Mouse (Mus musculus) thymus, adult 2 months (tissue): ENCODE measurements at regions not wholly inside any gene's neighbourhood (a gene's known extent, or its start where the extent isn't known, plus 50 kb on each side); places are given as distances from the start of the nearest gene placed in this dataset.

ENCODE experiments used
- DNase-seq: peaks from one replicate; pipeline ENCODE4 v3.0.0; 2021
- H3K27ac ChIP-seq: fragments of 200-500 bp; 2 replicates; pipeline ENCODE4 v1.5.1; 2012; ENCODE audit warnings: low read length, control low read depth; ENCODE audit not compliant: control insufficient read depth, insufficient read depth
- H3K27me3 ChIP-seq: fragments of 200-500 bp; 2 replicates; pipeline ENCODE4 v1.6.1; 2012; ENCODE audit warnings: mild to moderate bottlenecking, low read length, moderate library complexity, mixed read lengths; ENCODE audit not compliant: control insufficient read depth, insufficient read depth
- H3K36me3 ChIP-seq: fragments of 200-500 bp; 2 replicates; pipeline ENCODE4 v1.6.1; 2012; ENCODE audit warnings: mild to moderate bottlenecking, low read length, moderate library complexity; ENCODE audit not compliant: control insufficient read depth, insufficient read depth
- H3K4me1 ChIP-seq: fragments of 200-500 bp; replicated peaks from 2 replicates; pipeline ENCODE4 v1.6.1; 2012; ENCODE audit warnings: low read length; ENCODE audit not compliant: control insufficient read depth, insufficient read depth
- H3K4me3 ChIP-seq: fragments of 200-500 bp; 2 replicates; pipeline ENCODE4 v1.5.1; 2012; ENCODE audit warnings: mild to moderate bottlenecking, low read length, control low read depth, moderate library complexity; ENCODE audit not compliant: control insufficient read depth, insufficient read depth
- CTCF ChIP-seq: fragments of 200-500 bp; IDR thresholded peaks from 2 replicates; pipeline ENCODE4 v1.5.1; 2012; ENCODE audit warnings: mild to moderate bottlenecking, control low read depth, low read length, moderate library complexity, borderline replicate concordance; ENCODE audit not compliant: control insufficient read depth, poor library complexity, insufficient read depth; ENCODE audit errors: extremely low read depth
- POLR2A ChIP-seq: fragments of 200-500 bp; IDR thresholded peaks from 2 replicates; pipeline ENCODE4 v1.6.1; 2012; ENCODE audit warnings: mild to moderate bottlenecking, low read length, control low read depth, moderate library complexity; ENCODE audit not compliant: control insufficient read depth, poor library complexity, insufficient read depth; ENCODE audit errors: extremely low read depth
- WGBS: fragments of 180-500 bp; shearing (Covaris S2); methylation state at CpG from one replicate; pipeline ENCODE4 v1.1.7; 2018; 5-methylcytosine and 5-hydroxymethylcytosine counted together

GRCm38 (mm10) chr13:54316907-54317306 lies 54.2 kb upstream of the Cplx2 start:
- TF ChIP-seq CTCF (no peak), POLR2A (no peak)
- no peak overlapping the region for H3K27ac ChIP-seq
- H3K27me3 ChIP-seq, result no peaks in the 10 kb centered on the region
- DNase-seq, result no peak
- 91% methylated on average over 6 of the region's 6 CpGs for WGBS
- H3K4me1 ChIP-seq, result no peaks in the 10 kb centered on the region
- no peaks in the 10 kb centered on the region for H3K36me3 ChIP-seq
- no peak overlapping the region for H3K4me3 ChIP-seq

DNA sequence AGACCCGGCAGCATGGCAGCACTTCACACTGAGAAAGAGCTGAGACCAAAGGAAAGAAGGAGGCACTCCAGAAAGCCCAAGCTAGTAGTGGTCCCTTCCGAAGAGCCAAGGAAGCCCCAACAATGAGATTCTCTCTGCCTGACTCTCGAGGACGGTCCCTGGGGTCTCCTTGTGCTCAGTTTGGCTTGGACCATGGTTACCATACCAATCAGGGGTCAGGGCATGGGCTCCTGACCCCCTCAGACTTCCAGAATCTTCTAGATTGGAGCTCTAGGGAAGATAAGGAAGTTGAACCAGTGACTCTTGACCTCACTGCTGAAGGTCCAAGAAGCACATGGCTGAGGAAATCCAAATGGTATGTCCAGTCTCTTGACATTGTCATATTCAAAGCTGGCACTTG lies 53.0 kb upstream of the Cplx2 start:
- H3K27ac ChIP-seq, result no peak overlapping the region
- no peaks in the 10 kb centered on the region for H3K4me1 ChIP-seq
- TF ChIP-seq CTCF, result no peak
- no peak for TF ChIP-seq POLR2A
- no peak for DNase-seq
- H3K4me3 ChIP-seq, result no peak overlapping the region
- WGBS, result 89% methylated on average over 4 of the region's 4 CpGs
- H3K27me3 ChIP-seq, result no peaks in the 10 kb centered on the region
- H3K36me3 ChIP-seq, result no peaks in the 10 kb centered on the region

- no peak overlapping the region for H3K27ac ChIP-seq
Observed at GRCm38 (mm10) chr13:54318601-54319000, 52.5 kb upstream of the Cplx2 start.

DNA sequence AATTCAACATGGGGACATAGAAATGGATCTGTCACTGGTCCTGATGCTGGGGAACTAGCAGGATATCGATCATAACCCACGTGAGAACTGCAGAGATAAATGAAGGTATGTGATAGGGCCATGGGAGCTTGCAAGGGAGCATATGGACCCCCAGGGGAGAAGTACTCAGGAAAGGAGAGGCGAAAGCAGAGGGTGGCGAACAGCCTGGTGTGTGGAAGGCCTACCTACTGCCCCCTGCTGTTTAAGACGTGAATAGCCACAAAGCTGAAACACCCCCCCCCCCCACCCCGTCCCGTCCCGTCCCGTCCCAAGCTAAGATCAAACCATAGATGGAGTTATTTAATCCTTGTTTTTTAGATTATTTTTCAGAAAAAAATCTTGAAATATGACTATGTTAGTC lies 50.9 kb upstream of the Cplx2 start:
- Histone ChIP-seq H3K4me1 (no peaks in the 10 kb centered on the region), H3K36me3 (no peaks in the 10 kb centered on the region), H3K27me3 (no peaks in the 10 kb centered on the region), H3K4me3 (no peak overlapping the region), H3K27ac (no peak overlapping the region)
- WGBS, result 52% methylated on average over 9 of the region's 9 CpGs
- DNase-seq, result no peak
- TF ChIP-seq CTCF (no peak), POLR2A (no peak)

More at GRCm38 (mm10) chr13:54318601-54319000, 52.5 kb upstream of the Cplx2 start:
- Histone ChIP-seq H3K27me3 (no peaks in the 10 kb centered on the region), H3K4me3 (no peak overlapping the region), H3K36me3 (no peaks in the 10 kb centered on the region), H3K4me1 (no peaks in the 10 kb centered on the region)
- WGBS, result 96% methylated on average over 5 of the region's 5 CpGs
- no peak for TF ChIP-seq POLR2A
- TF ChIP-seq CTCF, result no peak
- DNase-seq, result no peak

DNA sequence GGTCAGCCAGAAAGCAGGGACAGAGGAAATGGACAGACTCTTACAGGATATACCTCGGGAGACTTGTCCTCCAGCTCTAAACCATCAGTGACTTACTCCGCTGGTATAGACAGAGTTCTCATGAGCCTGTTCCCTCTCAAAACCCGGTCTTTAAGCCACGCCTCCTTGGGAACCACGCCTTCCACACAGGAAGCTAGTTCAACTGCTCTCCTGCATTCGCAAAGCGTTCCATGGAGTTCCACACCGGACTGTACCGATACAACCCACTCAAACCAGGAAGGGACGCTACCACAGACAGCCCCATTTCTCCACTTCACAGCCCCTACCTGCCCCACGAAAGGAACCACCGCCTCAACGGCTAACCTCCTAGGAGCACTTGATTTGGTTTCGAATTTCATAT lies 50.1 kb upstream of the Cplx2 start:
- Histone ChIP-seq H3K27me3 (no peaks in the 10 kb centered on the region), H3K27ac (no peak overlapping the region), H3K4me3 (no peak overlapping the region), H3K4me1 (no peaks in the 10 kb centered on the region), H3K36me3 (no peaks in the 10 kb centered on the region)
- DNase-seq, result no peak
- 73% methylated on average over 14 of the region's 14 CpGs for WGBS
- no peak for TF ChIP-seq CTCF
- no peak for TF ChIP-seq POLR2A
